Mouse (Mus musculus): Measurements from ENCODE around the gene Hacl1.
"Not testable (repeated sequence)": the region's sequence is repeated elsewhere in the genome, so short reads cannot be mapped to it uniquely, and the experiment has no call there.

The Hacl1 gene

DNA sequence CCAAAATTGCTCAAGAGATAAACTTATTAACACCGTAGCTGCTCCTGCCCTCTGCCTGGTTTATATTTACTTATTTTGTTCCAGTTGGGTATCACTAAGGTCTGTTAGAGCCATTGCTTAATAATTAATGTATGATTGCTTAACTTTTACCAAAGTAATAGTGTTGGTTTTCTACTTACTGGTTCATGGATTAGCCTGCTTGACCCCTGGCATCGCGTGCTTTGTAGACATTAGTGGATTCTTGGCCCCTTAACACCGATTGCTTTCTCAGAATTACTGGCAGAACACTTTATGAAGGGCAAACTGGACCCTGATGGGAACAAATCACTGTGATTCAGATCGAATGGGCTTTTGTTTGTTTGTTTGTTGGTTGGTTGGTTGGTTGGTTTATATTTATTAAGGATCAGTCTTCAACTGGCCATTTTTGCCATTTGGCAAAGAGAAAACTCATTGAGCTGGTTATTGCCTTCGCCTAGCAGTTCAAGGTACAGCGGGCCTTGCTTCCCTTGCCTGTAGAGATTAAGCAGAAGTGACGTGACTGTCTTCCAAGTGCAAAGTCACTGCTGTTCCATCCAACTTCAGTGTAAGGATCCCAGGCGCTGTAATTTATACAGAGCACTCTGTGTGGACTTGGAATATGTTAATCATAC lies 545 bp upstream of the Hacl1 start:
- no peak for DNase-seq (ENCODE audit: low spot score)

DNA sequence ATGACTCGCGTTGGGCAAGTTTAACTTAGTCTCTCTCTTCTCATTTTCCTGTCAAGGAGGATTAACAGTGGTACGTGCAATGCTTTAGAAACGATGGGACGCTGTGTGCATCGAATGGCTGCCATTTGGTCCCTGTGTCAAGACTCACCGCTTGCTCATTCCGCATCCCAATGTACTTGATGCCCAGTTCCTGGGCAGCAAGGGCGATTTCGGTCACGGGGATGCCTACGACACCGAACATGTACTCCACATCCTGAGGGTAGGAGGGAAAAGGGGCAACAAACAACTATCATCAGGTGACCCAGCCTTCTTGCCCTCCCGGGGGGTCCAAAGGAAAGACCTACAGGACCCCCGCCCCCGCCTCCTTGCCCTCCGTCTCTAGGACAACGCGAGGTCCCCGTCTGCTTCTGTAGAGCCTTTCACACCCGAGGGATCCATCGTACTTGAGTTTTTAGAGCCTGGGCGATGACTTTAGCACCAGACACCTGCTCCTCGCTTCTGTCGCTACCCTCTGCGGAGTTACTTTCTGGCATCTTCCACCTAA lies 668 bp downstream of the Hacl1 start, which contains the start of gene Gm49387:
Gene Gm49387, minus strand, starts transcription at position 533 of the 544 bp plus-strand sequence.
- DNase-seq (ENCODE audit: low spot score) = no peak

DNA sequence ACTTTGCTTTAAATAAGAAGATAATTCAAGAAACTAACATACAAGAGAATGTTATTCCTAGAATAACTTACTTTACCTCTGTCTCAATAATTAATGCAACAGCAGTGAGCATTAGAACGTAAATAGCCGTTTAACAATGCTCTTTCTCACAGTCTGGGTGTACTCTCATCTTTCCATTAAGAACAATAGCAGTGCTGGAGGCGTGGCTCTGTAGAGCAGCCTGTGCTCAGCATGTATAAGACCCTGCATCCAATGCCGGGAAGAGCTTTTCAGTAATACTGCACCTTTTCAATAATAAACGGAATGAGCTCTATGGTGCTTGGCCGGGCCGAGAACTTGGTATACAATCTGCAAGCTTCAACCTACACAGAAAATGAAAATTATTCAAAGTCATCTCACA lies 10.4 kb downstream of the Hacl1 start:
- no peak for DNase-seq (ENCODE audit: low spot score)

DNA sequence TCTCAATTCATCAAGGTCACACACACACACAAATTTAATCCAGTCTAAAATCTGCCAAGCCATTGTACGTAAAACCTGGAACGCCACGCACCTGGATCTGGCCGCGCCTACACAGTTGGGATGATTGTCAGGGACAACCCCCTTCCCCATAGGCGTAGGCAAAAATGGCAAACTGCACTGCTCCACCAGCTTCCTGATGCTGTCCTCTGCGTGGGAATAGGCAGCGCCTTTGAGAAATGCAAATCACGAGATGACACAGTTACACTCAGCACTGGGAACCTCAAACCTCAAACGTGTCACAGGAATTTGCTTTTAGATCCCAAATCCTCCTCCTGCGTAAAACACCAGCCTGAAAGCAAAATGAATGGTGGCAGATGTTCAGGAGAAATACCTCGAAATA lies 18.3 kb downstream of the Hacl1 start:
- no peak for DNase-seq (ENCODE audit: low spot score)

DNA sequence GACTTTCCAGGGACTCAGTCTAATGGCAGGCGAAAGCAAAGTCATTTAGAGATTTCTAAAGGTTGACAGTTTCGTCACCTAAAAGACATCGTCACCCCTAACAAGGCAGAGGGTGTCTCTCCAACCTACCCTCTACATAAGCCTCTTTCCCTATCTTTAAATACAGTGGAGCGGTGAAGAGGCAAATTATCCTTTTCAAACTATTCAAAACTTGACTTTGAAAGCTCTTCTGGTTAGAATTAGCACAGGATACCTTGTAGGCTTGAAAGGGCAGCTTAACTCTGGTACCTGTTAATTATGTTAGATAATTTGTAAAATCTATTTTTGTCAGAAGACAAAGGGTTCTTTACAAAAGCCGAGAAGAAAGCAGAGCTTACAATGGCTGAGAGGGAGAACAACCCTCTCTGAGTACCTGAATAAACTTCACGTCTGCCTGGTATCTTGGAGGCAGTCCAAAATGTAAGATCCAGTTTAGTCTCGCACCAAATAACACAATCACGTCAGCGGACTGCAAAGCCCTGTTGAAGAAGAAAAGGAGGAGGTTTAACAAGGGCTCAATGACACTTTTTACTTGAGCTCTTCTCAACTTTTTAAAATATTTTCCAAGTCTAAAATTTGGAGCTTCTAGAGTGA lies 20.4 kb downstream of the Hacl1 start:
- no peak for DNase-seq (ENCODE audit: low spot score)

DNA sequence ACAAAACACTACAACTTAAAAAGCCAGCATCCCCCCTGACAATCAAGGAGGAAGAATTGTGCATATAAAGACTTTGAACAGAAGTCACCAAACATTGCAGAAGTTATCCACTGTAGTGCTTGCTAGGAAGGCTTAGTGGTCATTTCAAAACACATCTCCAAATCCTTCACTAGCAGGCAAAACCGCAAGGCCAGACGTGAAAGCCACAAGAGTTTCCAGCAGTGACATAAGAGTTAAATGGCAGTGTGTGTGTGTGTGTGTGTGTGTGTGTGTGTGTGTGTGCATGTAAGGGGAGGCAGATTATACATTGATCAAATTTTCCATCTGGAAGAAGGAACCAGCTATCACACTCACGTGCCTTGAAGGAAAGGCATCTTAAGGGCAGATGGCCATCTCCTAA lies 23.1 kb downstream of the Hacl1 start:
- no peak for DNase-seq (ENCODE audit: low spot score)

DNA sequence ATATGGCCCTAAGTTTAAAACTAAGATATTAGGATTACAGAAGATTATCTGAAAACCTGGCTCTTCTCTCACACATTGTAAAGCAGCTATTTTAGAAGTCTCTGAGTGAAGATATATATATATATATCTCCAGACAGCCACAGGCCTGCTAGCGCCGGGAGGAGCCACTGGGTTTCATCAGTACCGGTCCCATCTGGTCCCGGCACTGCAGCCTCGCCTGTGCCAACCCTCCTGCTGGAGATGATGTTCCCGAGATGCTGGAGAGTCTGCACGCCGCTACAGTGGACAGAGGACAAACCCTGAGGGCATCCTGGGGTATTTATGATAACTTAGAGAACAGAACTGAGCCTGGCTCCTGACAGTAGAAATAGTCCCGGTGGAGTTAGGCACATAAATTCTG lies 23.9 kb downstream of the Hacl1 start:
- DNase-seq (ENCODE audit: low spot score) = no peak

DNA sequence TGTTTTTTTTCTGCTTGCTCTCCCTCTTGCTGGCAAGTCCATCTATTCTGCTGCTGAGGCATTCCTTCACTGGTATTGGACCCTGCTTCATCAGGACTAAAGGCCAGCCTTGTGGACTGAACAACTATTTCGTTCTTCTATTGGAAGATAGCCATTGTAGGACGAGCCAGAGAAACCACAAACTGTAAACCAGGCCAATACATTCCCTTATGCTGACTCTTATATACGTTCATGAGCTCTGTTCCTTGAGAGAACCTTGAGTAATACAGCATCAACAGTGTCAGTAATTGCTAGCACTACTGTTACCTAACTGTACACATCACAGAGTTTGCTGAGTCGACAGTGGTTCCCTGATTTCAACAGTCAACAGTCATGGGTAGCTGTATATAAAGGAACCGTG lies 27.4 kb downstream of the Hacl1 start:
- no peak for DNase-seq (ENCODE audit: low spot score)

DNA sequence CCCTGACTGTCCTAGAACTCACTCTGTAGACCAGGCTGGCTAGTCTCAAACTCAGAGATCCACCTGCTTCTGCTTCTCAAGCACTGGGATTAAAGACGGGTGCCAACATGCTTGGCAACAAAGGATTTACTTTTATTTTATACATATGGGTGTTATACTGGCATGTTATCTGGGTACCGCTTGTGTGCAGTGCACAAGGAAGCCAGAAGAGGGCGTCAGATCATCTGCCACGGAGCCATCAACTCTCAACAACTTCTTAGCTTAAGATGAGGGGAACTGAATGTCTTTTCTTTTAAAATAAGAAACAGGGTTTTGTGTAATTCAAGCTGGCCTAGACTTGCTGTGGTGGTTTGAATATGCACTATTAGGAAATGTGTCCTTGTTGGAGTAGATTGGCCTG lies 29.1 kb downstream of the Hacl1 start:
- DNase-seq (ENCODE audit: low spot score) = no peak

DNA sequence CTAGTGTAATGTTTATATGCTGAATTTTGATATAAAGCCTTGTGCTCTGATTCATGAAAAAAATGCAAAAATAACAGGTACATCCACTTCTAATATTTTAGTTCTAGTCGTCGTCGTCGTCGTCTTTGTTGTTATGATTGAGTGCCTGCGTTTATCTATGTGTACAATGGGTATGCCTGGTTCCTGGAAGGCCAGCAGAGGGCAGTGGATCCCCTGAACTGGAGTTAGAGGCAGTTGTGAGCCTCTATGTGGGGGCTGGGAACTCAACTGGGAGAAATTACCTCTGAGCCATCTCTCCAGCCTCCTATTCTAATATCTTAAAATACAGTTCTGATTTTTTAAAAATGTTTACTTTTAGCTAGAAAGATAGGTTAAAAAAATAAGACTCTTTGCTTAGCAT lies 35.6 kb downstream of the Hacl1 start:
- no peak for DNase-seq (ENCODE audit: low spot score)

DNA sequence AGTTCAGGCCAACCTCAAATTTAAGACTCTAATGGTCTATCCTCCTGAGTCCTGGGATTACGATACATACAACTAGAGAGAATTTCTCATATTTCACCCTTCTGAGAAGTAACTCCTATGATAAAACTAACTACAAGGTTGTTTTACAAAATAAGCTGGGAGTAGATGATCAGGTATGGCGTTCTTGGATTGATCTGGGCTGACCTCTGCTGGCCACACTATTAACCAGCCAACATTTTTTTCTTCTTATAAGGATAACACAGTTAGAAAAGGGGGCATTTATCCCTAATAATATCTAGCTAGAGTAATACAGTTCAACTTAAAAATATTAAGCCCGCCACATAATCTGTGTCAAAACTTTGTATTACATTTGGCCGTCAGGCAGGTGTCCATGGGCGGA lies 36.2 kb downstream of the Hacl1 start:
- no peak for DNase-seq (ENCODE audit: low spot score)

DNA sequence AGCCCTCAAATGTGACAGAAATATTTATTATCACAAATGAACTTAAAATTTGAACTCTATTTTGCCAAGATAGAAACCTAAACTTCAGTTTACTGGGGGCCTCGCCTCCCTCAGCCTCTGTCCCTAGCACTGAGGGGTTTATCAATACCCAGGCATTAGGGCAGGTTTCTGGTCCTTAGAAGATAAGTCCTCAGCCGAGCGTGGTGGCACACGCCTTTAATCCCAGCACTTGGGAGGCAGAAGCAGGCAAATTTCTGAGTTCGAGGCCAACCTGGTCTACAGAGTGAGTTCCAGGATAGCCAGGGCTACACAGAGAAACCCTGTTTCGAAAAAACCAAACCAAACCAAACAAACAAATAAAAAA lies 38.5 kb downstream of the Hacl1 start:
- not testable (repeated sequence) for DNase-seq (ENCODE audit: low spot score)

DNA sequence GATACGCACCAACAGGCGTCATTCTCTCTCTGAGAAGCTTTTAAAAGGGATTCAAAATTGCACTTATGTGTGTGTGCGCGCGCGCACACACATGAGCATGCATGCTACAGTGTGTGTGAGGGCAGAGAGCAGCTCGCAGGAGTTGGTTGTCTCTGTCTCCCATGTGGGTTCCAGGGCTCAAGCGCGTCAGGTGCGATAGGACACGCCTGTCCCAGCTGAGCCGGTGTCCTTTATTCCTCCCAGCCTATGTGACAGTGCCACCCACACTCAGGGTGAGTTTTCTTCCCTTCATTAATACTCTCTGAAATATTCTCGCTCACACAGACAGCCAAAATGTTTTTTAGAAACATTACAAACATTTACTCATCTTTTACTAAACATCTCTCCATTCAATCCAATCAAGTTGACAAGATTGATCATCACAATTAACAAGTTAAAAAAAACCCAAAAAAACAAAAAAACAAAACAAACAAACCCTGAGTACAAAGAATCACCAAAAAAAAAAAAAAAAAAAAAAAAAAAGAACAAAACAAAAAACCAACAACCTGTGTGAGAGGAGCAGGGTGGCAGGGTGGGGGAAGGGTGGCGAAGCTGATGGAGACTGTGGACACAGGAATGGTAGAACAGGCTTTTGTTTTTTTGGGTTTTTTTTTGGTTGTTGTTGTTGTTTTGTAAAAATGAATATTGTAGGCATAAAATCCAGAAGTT lies 39.0 kb downstream of the Hacl1 start:
- DNase-seq (ENCODE audit: low spot score) = no peak

DNA sequence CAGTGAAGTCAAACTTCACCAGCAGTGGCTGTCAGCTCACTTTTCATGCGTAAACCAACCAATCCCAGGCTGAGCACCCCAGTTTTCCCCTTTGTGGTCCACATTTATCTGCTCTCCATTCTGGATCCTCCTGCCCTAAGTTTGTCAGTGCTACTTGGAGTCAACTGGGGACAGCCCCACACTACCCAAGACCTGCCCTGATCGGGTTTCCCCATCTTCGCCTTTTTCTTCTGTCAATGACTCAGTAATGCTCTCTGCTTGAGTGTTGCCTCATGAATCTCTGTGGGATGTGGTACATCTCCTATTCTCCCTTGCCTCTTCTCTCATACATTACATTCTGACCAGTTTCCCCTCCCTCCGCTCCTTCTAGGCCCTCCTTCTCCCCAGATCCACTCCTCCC lies 43.6 kb downstream of the Hacl1 start:
- no peak for DNase-seq (ENCODE audit: low spot score)

DNA sequence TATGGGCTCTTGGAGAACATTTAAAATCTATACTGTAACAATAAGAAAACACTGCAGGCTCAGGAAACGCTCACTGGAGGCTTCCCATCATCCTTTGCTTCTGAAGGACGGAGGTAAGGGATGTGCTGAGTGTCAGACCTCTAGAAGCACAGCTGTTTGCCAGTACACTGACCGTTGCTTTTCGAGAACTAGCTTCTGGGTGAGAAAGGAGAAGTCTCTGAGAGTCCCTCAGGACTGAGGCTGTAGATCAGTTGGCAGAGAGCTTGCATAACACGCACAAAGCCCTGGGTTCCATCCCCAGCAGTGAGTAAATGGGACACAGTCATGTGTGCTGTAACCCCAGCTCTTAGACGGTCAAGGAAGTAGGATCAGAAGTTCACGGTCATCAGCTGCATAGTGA lies 44.7 kb downstream of the Hacl1 start:
- no peak for DNase-seq (ENCODE audit: low spot score)

DNA sequence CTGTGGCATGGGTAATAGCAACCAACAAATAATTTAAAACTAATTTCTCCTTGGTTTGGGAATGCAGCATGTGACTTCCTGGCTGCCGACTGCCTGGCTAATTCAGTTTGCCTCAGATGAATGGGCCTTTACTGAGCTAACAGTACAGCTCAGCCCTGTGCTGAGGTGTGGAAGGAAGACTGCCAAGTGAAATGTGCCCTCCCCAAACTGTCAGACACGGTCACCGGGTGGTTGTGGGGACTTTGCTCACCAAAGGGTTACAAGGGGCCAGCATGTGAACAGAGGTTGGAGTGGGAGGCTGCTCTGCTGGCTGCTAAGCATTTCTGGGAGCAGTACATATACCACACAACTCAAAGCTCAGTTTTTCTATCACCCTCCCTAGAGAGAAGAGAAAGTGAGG lies 46.4 kb downstream of the Hacl1 start:
- DNase-seq (ENCODE audit: low spot score) = no peak

DNA sequence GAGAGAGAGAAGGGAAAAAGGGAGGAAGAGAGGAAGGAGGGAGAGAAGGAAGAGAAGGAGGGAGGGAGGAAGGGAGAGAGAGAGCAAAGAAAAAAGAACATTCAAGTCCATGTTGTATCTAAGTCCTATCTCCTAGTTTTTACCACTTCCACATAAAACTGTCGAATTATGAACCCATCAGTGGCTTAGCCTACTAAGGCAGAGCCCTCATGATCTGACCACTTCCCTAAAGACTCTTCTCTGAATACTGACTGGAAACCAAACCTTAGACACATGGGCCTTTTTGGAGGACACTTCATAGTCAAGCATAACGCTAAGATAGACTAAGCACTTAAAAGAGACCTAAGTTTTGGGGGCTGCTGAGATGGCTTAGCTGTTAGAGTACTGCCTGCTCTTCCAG lies 48.0 kb downstream of the Hacl1 start:
- DNase-seq (ENCODE audit: low spot score) = no peak

DNA sequence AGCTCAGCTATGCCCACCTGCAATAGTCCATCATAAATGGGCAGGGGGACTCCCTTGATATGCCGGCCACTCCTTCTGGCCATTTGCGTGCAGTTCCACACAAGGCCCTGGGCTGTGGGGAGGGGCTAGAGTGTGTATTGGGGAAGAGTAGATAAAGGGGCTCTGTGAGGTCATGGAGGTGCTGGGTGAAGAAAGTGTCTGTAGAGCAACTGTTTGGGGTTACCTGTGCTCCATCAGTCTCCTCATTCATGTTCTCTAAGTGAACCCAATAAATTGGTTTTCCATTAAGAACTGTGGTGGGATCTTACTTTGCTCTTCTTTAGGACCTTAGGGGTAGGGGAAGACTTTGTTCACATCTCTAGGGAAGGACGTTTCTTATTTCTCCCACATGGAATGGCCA lies 49.8 kb downstream of the Hacl1 start, which contains the start of gene Colq:
Gene Colq, minus strand, starts transcription at position 101 of the 400 bp plus-strand sequence.
- DNase-seq (ENCODE audit: low spot score) = no peak

DNA sequence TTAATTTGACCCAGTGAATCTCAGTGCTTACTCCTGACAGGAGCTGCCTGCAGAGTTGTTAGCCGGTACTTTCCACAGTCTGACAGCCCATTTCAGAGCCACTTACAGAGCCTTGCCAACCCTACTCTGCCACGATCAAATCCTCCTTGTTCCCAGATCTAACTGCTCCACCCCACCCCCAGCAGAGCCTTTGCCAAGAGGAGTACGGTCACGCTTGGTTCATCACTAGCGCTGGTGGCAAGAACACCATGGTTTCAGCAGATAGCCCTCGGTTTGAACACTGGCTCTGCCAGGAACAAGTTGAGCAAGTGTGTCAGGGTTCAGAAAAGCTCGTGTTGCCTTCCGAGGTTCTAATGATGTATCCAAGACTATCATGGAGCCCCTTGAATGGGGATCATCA lies 54.6 kb downstream of the Hacl1 start:
- DNase-seq (ENCODE audit: low spot score) = no peak

DNA sequence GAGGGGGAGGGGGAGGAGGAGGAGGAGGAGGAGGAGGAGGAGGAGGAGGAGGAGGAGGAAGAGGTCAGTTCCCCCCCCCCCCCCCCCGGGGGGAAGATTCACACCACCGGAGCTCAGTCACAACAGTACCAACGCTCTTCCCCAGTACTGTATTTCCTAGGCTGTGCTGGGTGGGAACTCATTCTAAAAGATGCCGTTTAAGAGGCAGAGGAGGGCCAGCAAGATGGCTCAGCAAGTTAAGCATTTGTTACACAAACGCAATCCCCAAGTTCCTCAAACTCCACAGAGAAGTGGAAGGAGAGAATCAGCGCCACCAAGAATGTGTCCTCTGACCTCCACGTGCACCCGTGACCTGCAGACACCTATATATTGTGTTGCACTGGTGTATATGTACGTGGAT lies 58.0 kb downstream of the Hacl1 start:
- no peak for DNase-seq (ENCODE audit: low spot score)

DNA sequence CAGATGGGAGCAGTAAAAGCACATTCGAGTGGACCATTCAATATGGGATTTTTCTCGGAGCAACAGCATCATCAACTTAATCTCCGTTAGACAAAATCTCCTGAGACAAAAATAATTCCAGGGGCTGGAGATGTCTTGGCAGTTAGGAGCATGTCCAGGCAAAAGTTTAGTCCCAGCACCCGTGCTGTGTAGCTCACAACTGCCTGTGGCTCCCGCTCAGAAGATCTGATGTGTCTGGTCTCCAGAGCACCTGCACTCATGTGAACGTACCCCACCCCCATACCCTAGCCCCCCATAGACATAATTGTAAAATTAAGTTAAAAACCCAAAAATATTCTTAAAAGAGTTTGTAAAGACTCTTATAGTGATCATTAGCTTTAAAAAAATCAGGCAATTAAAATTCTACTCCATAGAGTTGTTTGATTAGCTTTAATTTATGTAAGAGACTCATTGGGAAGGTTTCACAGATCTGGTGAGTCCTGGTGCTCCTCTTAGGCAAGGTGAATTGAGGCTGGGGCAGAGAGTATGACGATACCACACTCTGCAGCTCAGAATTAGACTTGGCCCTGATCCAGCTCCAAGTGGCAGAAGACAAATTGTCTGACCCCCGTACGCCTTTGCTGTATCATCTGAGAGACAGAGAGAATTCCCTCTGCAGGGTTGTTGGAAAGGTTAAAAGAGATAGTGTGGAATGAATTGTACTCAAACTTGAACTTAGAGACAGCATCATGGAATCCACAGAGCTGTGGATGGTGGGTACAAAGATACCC lies 62.9 kb downstream of the Hacl1 start:
- DNase-seq (ENCODE audit: low spot score) = no peak
